Mouse (Mus musculus): ENCODE measurements at regions not wholly inside any gene's neighbourhood (a gene's known extent, or its start where the extent isn't known, plus 50 kb on each side); places are given as distances from the start of the nearest gene placed in this dataset.

- in situ Hi-C loops (cut with MboI, MseI), result no loop called here
Measured at GRCm38 (mm10) chr2:137853399-137854259, 402.7 kb upstream of the Btbd3 start.

GRCm38 (mm10) chr2:137847901-137848300 lies 408.5 kb upstream of the Btbd3 start:
- in situ Hi-C loops (cut with MboI, MseI), result no loop called here

GRCm38 (mm10) chr2:137827814-137828374 lies 428.5 kb upstream of the Btbd3 start:
- in situ Hi-C loops (cut with MboI, MseI), result no loop called here

- in situ Hi-C loops (cut with MboI, MseI), result no loop called here
Measured at GRCm38 (mm10) chr2:137821344-137821916, 434.9 kb upstream of the Btbd3 start.

- in situ Hi-C loops (cut with MboI, MseI), result no loop called here
Measured at GRCm38 (mm10) chr2:137814945-137815344, 441.4 kb upstream of the Btbd3 start.

GRCm38 (mm10) chr2:137808401-137809230 lies 447.7 kb upstream of the Btbd3 start:
- in situ Hi-C loops (cut with MboI, MseI), result no loop called here

DNA sequence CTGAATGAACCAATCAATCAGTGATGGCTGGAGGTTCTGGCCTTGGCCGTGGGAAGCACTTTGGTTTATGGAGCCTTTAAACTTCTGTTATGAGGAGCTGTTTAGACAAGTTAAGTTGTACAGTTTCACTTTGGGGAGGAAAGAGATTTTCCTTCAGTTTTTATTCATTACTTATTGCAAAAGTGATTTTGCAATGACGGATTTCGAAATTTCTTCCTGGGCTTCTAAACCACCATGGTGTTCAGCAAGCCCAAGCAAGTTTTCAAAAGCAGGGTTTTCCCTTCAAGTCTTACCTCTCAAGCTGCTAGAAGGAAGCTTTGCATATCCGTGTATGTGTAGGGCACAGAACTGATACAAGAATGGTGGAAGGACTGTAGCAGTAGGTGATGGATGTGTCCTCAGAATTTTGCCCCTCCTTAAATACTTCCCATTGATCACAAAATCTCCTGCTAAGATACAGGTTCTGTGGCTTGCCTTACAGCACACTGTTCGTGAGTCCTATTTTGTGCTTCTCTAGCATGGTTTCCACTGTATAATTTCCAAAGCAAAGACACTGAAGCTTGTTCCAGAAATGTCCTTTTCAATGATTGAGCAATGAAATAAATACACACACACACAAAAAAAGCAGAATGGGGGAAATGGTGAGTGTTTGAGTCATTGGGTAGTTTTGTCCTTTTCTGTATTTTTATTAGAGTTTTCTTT lies 448.6 kb upstream of the Btbd3 start:
- in situ Hi-C loops (cut with MboI, MseI), result no loop called here

DNA sequence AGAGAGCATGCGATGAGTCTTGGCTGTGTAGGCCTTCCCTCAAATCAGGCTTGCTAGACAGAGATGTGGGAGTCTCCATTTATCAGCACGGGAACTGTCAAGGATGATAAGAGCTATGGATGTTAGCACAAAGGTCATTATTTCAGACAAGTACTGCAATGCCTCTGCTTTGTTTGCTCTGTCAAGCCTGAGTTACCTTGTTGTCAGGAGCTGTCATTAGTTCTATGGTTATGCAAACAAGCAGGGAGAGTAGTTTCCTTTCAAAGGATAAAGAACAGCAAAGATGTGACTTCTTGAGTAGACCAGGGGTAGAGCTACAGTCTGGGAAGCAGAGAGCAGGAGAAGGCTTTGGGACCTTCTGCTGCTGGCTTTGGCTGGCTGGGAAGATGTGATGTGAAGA lies 461.5 kb upstream of the Btbd3 start:
- in situ Hi-C loops (cut with MboI, MseI), result no loop called here

DNA sequence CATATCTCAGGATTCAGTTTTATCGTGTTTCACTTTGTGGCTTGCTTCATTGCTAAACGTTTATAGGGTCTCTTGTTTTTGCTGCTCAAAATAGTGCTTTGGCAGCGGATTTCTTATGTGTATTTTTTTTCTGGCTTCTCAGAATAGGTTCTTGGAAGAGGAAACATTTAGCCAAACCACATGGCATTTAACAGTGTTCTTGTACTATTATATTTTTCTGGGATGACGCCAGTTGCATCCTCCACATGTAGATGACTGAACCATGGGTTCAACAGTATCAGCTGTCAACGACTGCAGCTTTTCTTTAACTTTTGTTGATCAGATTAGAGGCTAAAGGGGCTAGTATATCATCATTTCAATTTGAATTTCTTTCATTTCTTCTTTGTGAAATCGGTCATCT lies 472.3 kb upstream of the Btbd3 start:
- in situ Hi-C loops (cut with MboI, MseI), result no loop called here

DNA sequence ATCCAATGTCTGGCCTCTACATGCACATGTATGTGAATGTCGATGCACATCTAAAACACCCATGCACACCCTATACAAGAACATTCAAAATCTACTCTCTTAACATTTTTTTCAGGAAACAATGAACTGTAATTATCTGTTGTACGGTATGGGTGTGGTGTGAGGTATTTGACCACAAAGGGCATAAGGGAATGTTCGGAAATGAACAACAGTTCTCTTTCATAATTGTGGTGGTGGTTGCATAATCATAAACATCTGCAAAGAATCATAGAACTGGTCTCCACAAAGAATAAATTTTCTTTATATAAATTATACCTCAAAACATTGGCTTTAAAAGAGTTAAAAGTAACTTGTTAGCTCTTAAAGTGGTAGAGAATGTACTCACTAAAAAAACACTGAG lies 478.9 kb upstream of the Btbd3 start:
- in situ Hi-C loops (cut with MboI, MseI), result no loop called here

GRCm38 (mm10) chr2:137764785-137765184 lies 491.6 kb upstream of the Btbd3 start:
- in situ Hi-C loops (cut with MboI, MseI), result no loop called here

GRCm38 (mm10) chr2:137759455-137759854 lies 496.9 kb upstream of the Btbd3 start:
- in situ Hi-C loops (cut with MboI, MseI), result no loop called here

DNA sequence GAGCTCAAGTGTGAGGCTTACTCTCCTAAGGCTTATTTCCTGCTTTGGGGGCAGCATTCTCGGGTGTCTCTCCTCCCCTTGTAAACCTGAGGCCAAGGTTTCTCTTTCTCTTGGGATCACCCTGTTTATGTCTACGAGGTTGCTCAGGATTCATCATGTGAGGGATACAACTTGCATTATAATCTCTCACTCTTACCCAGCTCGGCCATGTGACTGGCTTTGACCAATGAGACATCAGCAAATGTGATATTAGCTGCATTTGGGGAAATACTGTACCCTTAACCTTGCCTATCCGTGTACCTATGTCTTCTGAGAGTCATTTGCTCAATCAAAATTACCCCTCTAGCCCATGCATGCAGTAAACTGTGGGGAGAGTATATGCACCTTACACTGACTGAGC lies 498.0 kb upstream of the Btbd3 start:
- in situ Hi-C loops (cut with MboI, MseI), result no loop called here

DNA sequence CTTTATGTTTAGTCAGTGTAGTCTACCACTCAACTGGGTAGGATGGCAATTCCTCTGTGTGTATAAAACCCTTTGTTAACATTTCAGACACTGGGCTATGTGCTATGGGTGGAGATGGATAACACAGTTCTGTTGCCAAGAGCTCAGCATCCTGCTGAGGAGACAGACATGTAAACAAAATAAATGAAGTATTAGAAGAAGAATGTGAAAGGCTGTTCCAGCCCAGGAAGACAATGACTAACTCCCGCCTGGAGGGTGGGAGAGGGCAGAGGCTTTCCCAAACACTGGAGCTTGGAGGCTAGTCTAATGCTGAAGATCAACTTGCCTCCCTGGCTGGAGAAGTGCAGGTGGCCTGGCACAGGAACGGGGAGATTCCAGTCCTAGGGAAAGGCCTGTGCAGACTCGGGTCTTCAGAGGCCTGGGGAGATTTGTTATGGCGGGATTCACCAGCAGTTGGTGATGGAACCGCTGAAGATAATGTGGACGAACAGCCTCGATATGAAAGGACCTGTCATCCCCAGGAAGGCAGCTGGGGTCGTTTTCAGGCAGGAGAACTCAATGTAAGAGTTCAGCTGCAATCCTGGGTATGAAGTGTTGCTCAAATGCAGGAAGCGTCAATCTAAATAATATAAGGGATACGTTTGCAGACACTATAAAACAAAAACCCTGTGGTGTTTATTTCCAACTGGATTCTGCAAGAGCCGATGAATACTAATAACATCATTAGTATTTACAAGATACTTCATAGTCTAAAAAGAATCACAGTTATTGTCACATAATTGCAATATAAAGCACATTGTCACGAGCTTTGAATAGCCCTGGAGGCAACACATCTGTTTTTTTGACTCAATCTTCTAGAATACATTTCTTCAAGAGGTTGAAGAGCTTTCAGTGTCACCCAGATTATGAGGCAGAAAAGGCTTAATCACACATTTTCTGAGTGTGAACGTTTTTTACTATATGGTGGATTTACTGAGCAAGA lies 498.8 kb upstream of the Btbd3 start:
- in situ Hi-C loops (cut with MboI, MseI), result no loop called here

DNA sequence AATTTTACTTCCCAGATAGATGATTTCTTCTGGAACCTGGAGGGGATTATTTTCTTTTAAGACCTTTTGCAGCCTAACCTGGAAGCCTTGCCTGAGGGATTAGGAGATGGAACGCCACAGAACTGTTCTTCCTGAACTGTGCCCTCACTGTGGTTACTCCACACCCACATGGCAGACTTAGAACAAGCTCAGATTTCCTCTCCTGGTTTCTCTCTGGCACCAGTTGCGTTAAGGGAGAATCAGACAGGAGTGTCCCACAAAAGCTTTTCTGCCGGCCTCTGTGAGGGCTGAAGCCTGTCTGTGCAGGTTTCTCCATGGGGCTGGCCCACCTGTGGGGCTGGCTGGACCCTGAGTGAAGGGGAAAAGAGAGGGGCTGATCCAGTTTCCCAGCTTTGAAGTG lies 500.1 kb upstream of the Btbd3 start:
- in situ Hi-C loops (cut with MboI, MseI), result no loop called here

GRCm38 (mm10) chr2:137754481-137754880 lies 501.9 kb upstream of the Btbd3 start:
- in situ Hi-C loops (cut with MboI, MseI), result no loop called here

DNA sequence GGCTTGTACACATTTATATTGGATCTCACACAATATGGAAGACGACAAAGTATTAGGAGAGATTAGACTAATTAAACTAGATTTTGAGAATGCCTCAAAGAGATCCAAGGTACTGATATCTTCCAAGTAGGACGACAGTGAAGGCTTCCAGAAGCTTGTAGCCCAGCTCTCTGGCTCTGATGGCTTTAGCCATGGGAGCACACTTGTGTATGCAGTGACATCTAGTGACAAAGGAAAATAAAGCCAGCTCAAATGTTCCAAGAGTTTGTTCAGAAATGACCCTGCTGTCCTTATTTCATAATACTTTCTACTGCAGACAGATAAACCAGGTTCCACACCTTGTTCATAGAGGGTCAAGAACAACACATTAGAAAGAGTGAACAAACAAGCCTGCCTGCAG lies 524.0 kb upstream of the Btbd3 start:
- in situ Hi-C loops (cut with MboI, MseI), result no loop called here

GRCm38 (mm10) chr2:137730472-137730931 lies 525.9 kb upstream of the Btbd3 start:
- in situ Hi-C loops (cut with MboI, MseI), result no loop called here

GRCm38 (mm10) chr2:137729871-137730270 lies 526.5 kb upstream of the Btbd3 start:
- in situ Hi-C loops (cut with MboI, MseI), result no loop called here

DNA sequence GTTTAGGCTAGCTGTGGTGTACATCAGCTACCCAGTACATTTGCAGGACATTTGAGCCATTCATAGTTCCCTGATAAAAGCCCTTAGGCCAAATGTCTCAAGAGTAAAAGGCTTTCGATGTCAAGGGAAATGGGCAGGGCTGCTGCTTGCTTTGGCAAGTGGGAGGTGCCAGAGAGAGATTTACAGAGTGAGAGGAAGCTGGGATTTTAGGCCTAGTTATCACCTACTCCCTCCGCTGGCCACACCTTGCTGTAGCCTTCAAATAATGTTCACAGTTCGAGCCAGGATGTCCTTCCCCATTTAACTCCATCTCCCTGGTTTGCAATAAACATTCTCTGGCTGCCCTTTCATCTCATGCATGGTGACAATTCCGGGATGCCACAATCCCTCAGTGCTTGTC lies 527.2 kb upstream of the Btbd3 start:
- in situ Hi-C loops (cut with MboI, MseI), result no loop called here

Data from T-helper 17 cell (primary cell).